In the genomic region with DNA sequence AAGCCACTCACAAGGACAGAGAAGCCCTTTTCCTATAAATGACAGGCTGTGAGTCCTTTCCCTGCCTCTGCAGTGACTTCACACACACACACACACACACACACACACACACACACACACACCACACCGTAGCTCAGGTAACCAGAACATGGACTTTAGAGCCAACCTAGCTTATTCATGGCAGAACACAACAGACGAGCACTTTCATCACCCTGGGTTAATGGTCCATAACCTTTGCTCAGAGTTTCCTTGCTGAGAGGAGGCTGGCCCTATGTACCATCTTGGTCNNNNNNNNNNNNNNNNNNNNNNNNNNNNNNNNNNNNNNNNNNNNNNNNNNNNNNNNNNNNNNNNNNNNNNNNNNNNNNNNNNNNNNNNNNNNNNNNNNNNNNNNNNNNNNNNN, we compare ENCODE assay signal across 27 mouse cellular contexts.
DNase-seq lines count a peak whose midpoint lies in the region; ATAC-seq lines count a peak whose summit lies in the region.
"Had no signal": no experiment of that assay in that cellular context is flagged by ENCODE, and none has a peak within 500 bp of the region (broad histone marks: within the 10 kb centered on the region; RNA-seq: fewer than 3 reads in every experiment).

No protein-coding gene starts in this region.

- H3K27ac ChIP-seq in hindbrain, embryonic 10.5 days, result peak overlapping the region; percentile 54
- no peak overlapping the region for H3K27ac ChIP-seq in hindbrain, embryonic 13.5 days
- no peak overlapping the region for H3K27ac ChIP-seq in kidney, embryonic 14.5 days (ENCODE audit: low read depth, low read length)
- 0 out of 2 replicates have a peak overlapping the region, but pooled peaks have one; percentile 1 for H3K27ac ChIP-seq in midbrain, embryonic 15.5 days
- no peak overlapping the region for H3K27ac ChIP-seq in midbrain, embryonic 16.5 days (ENCODE audit: low read length)
- H3K27ac ChIP-seq: embryonic facial prominence, embryonic 12.5 days; hindbrain, embryonic 14.5 days; liver, embryonic 15.5 days; lung, embryonic 15.5 days; stomach, postnatal 0 days had no signal

- H3K9me3 ChIP-seq in hindbrain, embryonic 10.5 days, result no peaks in the 10 kb centered on the region
- H3K9me3 ChIP-seq in hindbrain, embryonic 13.5 days, result no peaks in the 10 kb centered on the region
- H3K9me3 ChIP-seq in kidney, embryonic 14.5 days (ENCODE audit: control insufficient read depth, low read length), result no peaks in the 10 kb centered on the region
- no peaks in the 10 kb centered on the region for H3K9me3 ChIP-seq in midbrain, embryonic 15.5 days
- H3K9me3 ChIP-seq in midbrain, embryonic 16.5 days (replicated peaks; ENCODE audit: control insufficient read depth, low read length, poor library complexity, severe bottlenecking), result no peaks in the 10 kb centered on the region
- H3K9me3 ChIP-seq: embryonic facial prominence, embryonic 12.5 days; liver, embryonic 15.5 days; lung, embryonic 15.5 days; midbrain, embryonic 13.5 days had no signal

- no peak for ATAC-seq in hindbrain, embryonic 13.5 days (ENCODE audit: low FRiP score)
- peak; percentile 66; the same call in 1 of the 2 replicates for ATAC-seq in kidney, embryonic 14.5 days (ENCODE audit: low FRiP score, low TSS enrichment)
- no peak for ATAC-seq in midbrain, embryonic 15.5 days (replicated peaks)
- no peak for ATAC-seq in midbrain, embryonic 16.5 days
- ATAC-seq: midbrain, embryonic 13.5 days; Patski had no signal

- H3K4me3 ChIP-seq in hindbrain, embryonic 10.5 days, result no peak overlapping the region
- H3K4me3 ChIP-seq in hindbrain, embryonic 13.5 days, result no peak overlapping the region
- H3K4me3 ChIP-seq in kidney, embryonic 14.5 days (ENCODE audit: low read length), result no peak overlapping the region
- H3K4me3 ChIP-seq in midbrain, embryonic 15.5 days, result no peak overlapping the region
- no peak overlapping the region for H3K4me3 ChIP-seq in midbrain, embryonic 16.5 days (ENCODE audit: low read depth, low read length)
- H3K4me3 ChIP-seq: embryonic facial prominence, embryonic 12.5 days; liver, embryonic 15.5 days; lung, embryonic 15.5 days; midbrain, embryonic 13.5 days had no signal

- DNase-seq in hindbrain, embryonic 10.5 days (ENCODE audit: low spot score), result no peak
- no peak for DNase-seq in kidney, adult 18-20 months
- DNase-seq in ovary, postnatal 10 days (ENCODE audit: low spot score), result no peak
- no peak for DNase-seq in cerebellum, postnatal 4 days (ENCODE audit: low spot score in 2 of 2)
- DNase-seq: adrenal gland, postnatal 14 days; cerebellum, adult 11 months; cerebellum, adult 9-10 months; cerebellum, postnatal 36 days; embryo, embryonic 11 days; gastrocnemius, postnatal 10 days; heart, postnatal 14 days; left cerebral cortex, postnatal 4 days; right cerebral cortex, adult 18-20 months; right cerebral cortex, postnatal 4 days; thymus, adult 18-20 months; thymus, postnatal 25 days had no signal

- H3K9ac ChIP-seq in hindbrain, embryonic 13.5 days, result no peak overlapping the region
- no peak overlapping the region for H3K9ac ChIP-seq in kidney, embryonic 14.5 days (ENCODE audit: low read depth, low read length)
- H3K9ac ChIP-seq in midbrain, embryonic 15.5 days, result no peak overlapping the region
- no peak overlapping the region for H3K9ac ChIP-seq in midbrain, embryonic 16.5 days (ENCODE audit: low read depth, low read length)
- H3K9ac ChIP-seq: embryonic facial prominence, embryonic 12.5 days; hindbrain, embryonic 14.5 days; liver, embryonic 15.5 days; lung, embryonic 15.5 days; midbrain, embryonic 13.5 days had no signal

- no peaks in the 10 kb centered on the region; the same call in 1 of the 2 replicates for H3K27me3 ChIP-seq in hindbrain, embryonic 10.5 days (ENCODE audit: insufficient read depth, poor library complexity, severe bottlenecking)
- H3K27me3 ChIP-seq in hindbrain, embryonic 13.5 days, result no peaks in the 10 kb centered on the region
- no peaks in the 10 kb centered on the region for H3K27me3 ChIP-seq in kidney, embryonic 14.5 days (ENCODE audit: control insufficient read depth, insufficient read depth, low read length)
- H3K27me3 ChIP-seq in midbrain, embryonic 15.5 days (replicated peaks), result no peaks in the 10 kb centered on the region
- H3K27me3 ChIP-seq in midbrain, embryonic 16.5 days (ENCODE audit: control insufficient read depth, insufficient read depth, low read depth, low read length), result no peaks in the 10 kb centered on the region
- H3K27me3 ChIP-seq: embryonic facial prominence, embryonic 12.5 days; liver, embryonic 15.5 days; lung, embryonic 15.5 days; midbrain, embryonic 13.5 days; Patski had no signal

- no peaks in the 10 kb centered on the region for H3K36me3 ChIP-seq in hindbrain, embryonic 10.5 days
- H3K36me3 ChIP-seq in hindbrain, embryonic 13.5 days, result no peaks in the 10 kb centered on the region
- no peaks in the 10 kb centered on the region for H3K36me3 ChIP-seq in kidney, embryonic 14.5 days (ENCODE audit: control insufficient read depth, insufficient read depth, low read length)
- H3K36me3 ChIP-seq in midbrain, embryonic 15.5 days (replicated peaks), result no peaks in the 10 kb centered on the region
- H3K36me3 ChIP-seq in midbrain, embryonic 16.5 days (ENCODE audit: control insufficient read depth, insufficient read depth, low read length), result no peaks in the 10 kb centered on the region
- H3K36me3 ChIP-seq: embryonic facial prominence, embryonic 12.5 days; liver, embryonic 15.5 days; lung, embryonic 15.5 days; midbrain, embryonic 13.5 days had no signal

- 54% methylated on average over 2 of the region's 2 CpGs for WGBS in hindbrain, embryonic 10.5 days
- 49% methylated on average over 2 of the region's 2 CpGs for WGBS in hindbrain, embryonic 13.5 days
- WGBS in kidney, embryonic 14.5 days, result 22% methylated on average over 2 of the region's 2 CpGs
- WGBS in midbrain, embryonic 15.5 days, result 78% methylated on average over 2 of the region's 2 CpGs
- 63% methylated on average over 2 of the region's 2 CpGs for WGBS in midbrain, embryonic 16.5 days

- peaks cover 46% of the 10 kb centered on the region for H3K4me1 ChIP-seq in hindbrain, embryonic 10.5 days (replicated peaks)
- peaks cover 22% of the 10 kb centered on the region for H3K4me1 ChIP-seq in hindbrain, embryonic 13.5 days (replicated peaks)
- H3K4me1 ChIP-seq in kidney, embryonic 14.5 days (ENCODE audit: control insufficient read depth, insufficient read depth, low read length), result peaks cover 4% of the 10 kb centered on the region; the same call in 1 of the 2 replicates
- H3K4me1 ChIP-seq in midbrain, embryonic 15.5 days, result peaks cover 14% of the 10 kb centered on the region
- H3K4me1 ChIP-seq in midbrain, embryonic 16.5 days (ENCODE audit: control insufficient read depth, insufficient read depth, low read length), result peaks cover 10% of the 10 kb centered on the region

- no peak overlapping the region for H3K4me2 ChIP-seq in hindbrain, embryonic 13.5 days
- no peak overlapping the region for H3K4me2 ChIP-seq in kidney, embryonic 14.5 days (replicated peaks; ENCODE audit: low read depth, low read length)
- H3K4me2 ChIP-seq in midbrain, embryonic 15.5 days, result no peak overlapping the region
- no peak overlapping the region for H3K4me2 ChIP-seq in midbrain, embryonic 16.5 days (ENCODE audit: low read length)
- H3K4me2 ChIP-seq: embryonic facial prominence, embryonic 12.5 days; hindbrain, embryonic 14.5 days; liver, embryonic 15.5 days; lung, embryonic 15.5 days; midbrain, embryonic 13.5 days had no signal

Comparison
In these comparisons a context has a peak if more than half of its experiments do, and no peak if none do; other contexts are left out.
1. H3K27ac ChIP-seq: peak in hindbrain, embryonic 10.5 days (single experiment) and midbrain, embryonic 15.5 days (single experiment); none in hindbrain, embryonic 13.5 days (single experiment), kidney, embryonic 14.5 days (single experiment) and midbrain, embryonic 16.5 days (single experiment).